Mouse (Mus musculus) heart, postnatal 10 days (tissue): Measurements from ENCODE around the gene Gm21964. TPM values are rescaled to one million over a fixed set of nuclear protein-coding genes. Genes with fewer than 3 reads are reported as not detected.
A peak's percentile ranks its signal among the peaks of the same experiment; 100 is the strongest.

Experiments
- DNase-seq, 2 experiments: peaks; one replicate each; pipeline ENCODE4 v3.0.0; 2021
- intact Hi-C: fragments of 180-260 bp; cut with DNase I; formaldehyde crosslinking; loops from one replicate; pipeline ENCODE4 v1.15.1; 2025
- total RNA-seq, 2 experiments: library from RNA; stranded (reverse); gene quantifications; 2 replicates each; pipeline ENCODE4 v1.2.3; 2021

Gene Gm21964
- not detected for total RNA-seq

- no peak for DNase-seq
- intact Hi-C loops, result no loop called here
Measured at GRCm38 (mm10) chr8:110100907-110101306, at the start of gene Gm21964. Gene Gm21964, plus strand, starts transcription at chr8:110101207.

- intact Hi-C loops, result no loop called here
- DNase-seq, result no peak
Measured at GRCm38 (mm10) chr8:110051208-110051607, 49.8 kb upstream of the Gm21964 start.

- DNase-seq, result no peak
- intact Hi-C loops, result no loop called here
Measured at GRCm38 (mm10) chr8:110058207-110058606, 42.8 kb upstream of the Gm21964 start.

GRCm38 (mm10) chr8:110064161-110064560 lies 36.8 kb upstream of the Gm21964 start:
- DNase-seq, result no peak
- intact Hi-C loops, result no loop called here

- DNase-seq, result no peak
- intact Hi-C loops, result no loop called here
Measured at GRCm38 (mm10) chr8:110064606-110065365, 36.2 kb upstream of the Gm21964 start.

- intact Hi-C loops, result no loop called here
- DNase-seq, result no peak
Measured at GRCm38 (mm10) chr8:110065676-110066075, 35.3 kb upstream of the Gm21964 start.

- intact Hi-C loops, result loop anchor here (5.0 kb wide), 1 partner anchor 217 kb away; no protein-coding TSS in a partner anchor
- no peak for DNase-seq
Measured at GRCm38 (mm10) chr8:110069706-110070105, 31.3 kb upstream of the Gm21964 start.

GRCm38 (mm10) chr8:110071600-110071999 lies 29.4 kb upstream of the Gm21964 start:
- intact Hi-C loops, result loop anchor here (1.0 to 5.0 kb wide), 3 partner anchors 60 to 219 kb away; no protein-coding TSS in a partner anchor
- DNase-seq, result peak; percentile 47 to 72

- intact Hi-C loops, result loop anchor here (5.0 kb wide), 1 partner anchor 222 kb away; no protein-coding TSS in a partner anchor
- no peak for DNase-seq
Measured at GRCm38 (mm10) chr8:110074496-110074895, 26.5 kb upstream of the Gm21964 start.

GRCm38 (mm10) chr8:110079282-110080221 lies 21.5 kb upstream of the Gm21964 start, which contains the start of gene Zfp612:
Gene Zfp612, plus strand, starts transcription at chr8:110079746.
- intact Hi-C loops, result no loop called here

GRCm38 (mm10) chr8:110082416-110083105 lies 18.4 kb upstream of the Gm21964 start:
- intact Hi-C loops, result no loop called here
- DNase-seq, result no peak

More at GRCm38 (mm10) chr8:110079282-110080221, 21.5 kb upstream of the Gm21964 start, which contains the start of gene Zfp612:
- DNase-seq, result peak; percentile 58 to 59

GRCm38 (mm10) chr8:110091869-110092268 lies 9.1 kb upstream of the Gm21964 start:
- intact Hi-C loops, result no loop called here
- peak; percentile 38 to 43 for DNase-seq

GRCm38 (mm10) chr8:110101676-110102075 lies 669 bp downstream of the Gm21964 start:
- DNase-seq, result no peak

GRCm38 (mm10) chr8:110102653-110103052 lies 1.6 kb downstream of the Gm21964 start, which contains the start of gene Gm17720:
Gene Gm17720, minus strand, starts transcription at chr8:110102753.
- no peak for DNase-seq
- intact Hi-C loops, result no loop called here

More at GRCm38 (mm10) chr8:110101676-110102075, 669 bp downstream of the Gm21964 start:
- intact Hi-C loops, result no loop called here

- DNase-seq, result peak; percentile 4 to 15
- intact Hi-C loops, result no loop called here
Measured at GRCm38 (mm10) chr8:110119715-110120114, 18.7 kb downstream of the Gm21964 start.

GRCm38 (mm10) chr8:110130537-110130936 lies 29.5 kb downstream of the Gm21964 start:
- DNase-seq, result peak; percentile 65 to 82
- intact Hi-C loops, result loop anchor here (2.0 to 5.0 kb wide), 2 partner anchors 348 to 472 kb away; no protein-coding TSS in a partner anchor

- intact Hi-C loops, result loop anchor here (5.0 kb wide), 1 partner anchor 468 kb away; no protein-coding TSS in a partner anchor
Measured at GRCm38 (mm10) chr8:110134236-110134635, 33.2 kb downstream of the Gm21964 start.

GRCm38 (mm10) chr8:110135515-110135914 lies 34.5 kb downstream of the Gm21964 start:
- DNase-seq, result no peak
- intact Hi-C loops, result no loop called here

More at GRCm38 (mm10) chr8:110134236-110134635, 33.2 kb downstream of the Gm21964 start:
- DNase-seq, result no peak

- DNase-seq, result no peak
- intact Hi-C loops, result no loop called here
Measured at GRCm38 (mm10) chr8:110140156-110140555, 39.1 kb downstream of the Gm21964 start.

- intact Hi-C loops, result no loop called here
- no peak for DNase-seq
Measured at GRCm38 (mm10) chr8:110140770-110141169, 39.8 kb downstream of the Gm21964 start.
